Mouse (Mus musculus) MN1 (cell line): ENCODE measurements around the gene Dido1.
A peak's percentile ranks its signal among the peaks of the same experiment; 100 is the strongest.

Experiments
- DNase-seq: peaks from one replicate; pipeline ENCODE4 v3.0.0-alpha.2; 2016; ENCODE audit warnings: low spot score

Dido1 gene

DNA sequence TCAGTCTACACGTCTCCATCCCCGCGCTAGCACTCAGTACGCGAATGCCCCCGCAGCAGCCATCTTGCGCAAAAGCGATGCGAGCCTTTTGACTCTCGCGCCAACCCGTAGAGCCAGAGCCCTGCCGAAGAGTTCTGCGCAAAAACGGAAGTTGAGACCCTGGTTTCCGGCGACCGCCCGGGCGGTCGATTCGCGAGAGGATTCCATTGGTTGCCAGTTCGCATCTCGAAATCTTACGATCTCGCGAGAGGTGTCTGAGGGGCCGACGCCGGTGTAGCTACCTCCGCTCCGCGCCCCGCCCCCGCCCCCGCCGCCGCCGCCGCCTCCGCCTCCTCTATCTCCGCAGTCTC lies at the start of gene Dido1, which contains the start of gene Gid8:
TSS of gene Dido1 (minus strand) at position 77 of the 350 bp plus-strand sequence.
TSS of gene Gid8 (plus strand) at position 195 of the 350 bp plus-strand sequence.
- peak; percentile 99 for DNase-seq

DNA sequence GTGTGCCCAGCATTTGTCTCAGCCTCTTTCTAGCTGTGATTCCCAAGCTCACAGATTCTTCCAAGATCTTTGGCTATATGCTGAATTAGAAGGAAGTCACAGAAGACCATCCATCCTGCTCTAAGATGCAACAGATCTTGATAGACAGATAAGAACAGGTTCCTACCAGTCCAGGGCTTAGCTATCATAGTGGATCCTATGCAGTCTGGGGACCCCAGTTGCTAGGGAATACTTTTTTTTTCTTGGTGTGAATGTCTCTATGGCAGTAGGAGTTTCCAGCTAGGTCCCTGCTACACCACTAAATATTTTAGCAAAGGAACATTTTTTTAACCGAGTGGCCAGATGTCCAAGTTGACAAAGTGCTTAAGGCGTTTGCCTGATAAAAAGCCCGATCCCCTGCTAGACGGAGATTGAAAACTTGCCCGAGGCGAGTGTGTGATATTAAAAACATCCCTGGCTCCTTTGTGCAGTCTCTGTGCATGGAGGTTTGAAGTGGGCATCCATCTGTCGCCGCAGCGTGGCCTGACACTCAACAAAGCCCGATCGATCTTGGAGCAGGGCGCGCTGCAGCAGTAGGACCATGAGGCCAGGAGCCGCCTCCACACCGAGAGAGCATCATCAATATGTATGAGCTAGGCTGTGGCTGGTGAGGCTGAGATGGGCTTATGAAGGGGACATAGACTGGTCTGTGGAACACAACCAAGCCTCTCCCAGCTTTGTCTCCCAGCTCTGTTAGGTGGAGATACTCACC lies 48.9 kb upstream of the Dido1 start:
- DNase-seq: no peak

DNA sequence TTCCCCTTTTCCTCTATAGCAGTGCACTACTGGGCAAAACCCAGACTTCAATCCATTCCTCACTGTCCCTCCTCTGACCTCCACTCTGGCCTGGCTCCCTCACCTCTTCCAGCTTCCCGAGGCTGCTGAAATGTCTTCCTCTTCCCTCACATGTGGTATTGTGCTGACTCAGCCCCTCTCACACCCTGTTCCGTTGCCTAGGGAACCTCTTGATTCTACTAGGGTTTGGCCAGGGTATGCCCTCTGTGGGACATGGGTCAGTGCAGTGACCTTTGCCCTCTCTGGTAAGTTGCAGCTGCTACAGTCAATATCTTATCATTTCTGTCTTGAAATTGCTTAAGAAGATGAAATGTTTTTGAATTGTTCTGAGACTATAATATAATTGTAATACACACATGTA lies 47.0 kb upstream of the Dido1 start:
- DNase-seq: no peak

DNA sequence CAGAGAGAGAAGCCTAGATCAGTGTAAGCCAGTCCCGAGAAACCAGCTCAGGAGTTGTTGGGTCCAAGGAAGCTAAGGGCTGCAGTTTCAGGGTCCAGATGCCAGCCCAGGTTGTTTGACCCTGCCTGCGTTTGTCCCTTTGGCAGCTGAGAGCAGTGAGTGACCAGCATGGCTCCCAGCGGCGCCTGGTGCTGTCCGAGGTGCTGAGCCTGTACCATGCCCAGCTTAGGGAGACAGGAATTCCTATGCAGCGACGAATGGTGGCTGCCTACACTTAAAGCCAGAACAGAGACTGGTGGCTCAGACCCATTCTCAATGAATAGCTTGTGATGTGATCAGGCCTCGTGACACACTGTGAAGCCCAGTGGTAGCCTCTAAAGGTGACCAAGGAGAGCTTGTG lies 46.1 kb upstream of the Dido1 start:
- no peak for DNase-seq

DNA sequence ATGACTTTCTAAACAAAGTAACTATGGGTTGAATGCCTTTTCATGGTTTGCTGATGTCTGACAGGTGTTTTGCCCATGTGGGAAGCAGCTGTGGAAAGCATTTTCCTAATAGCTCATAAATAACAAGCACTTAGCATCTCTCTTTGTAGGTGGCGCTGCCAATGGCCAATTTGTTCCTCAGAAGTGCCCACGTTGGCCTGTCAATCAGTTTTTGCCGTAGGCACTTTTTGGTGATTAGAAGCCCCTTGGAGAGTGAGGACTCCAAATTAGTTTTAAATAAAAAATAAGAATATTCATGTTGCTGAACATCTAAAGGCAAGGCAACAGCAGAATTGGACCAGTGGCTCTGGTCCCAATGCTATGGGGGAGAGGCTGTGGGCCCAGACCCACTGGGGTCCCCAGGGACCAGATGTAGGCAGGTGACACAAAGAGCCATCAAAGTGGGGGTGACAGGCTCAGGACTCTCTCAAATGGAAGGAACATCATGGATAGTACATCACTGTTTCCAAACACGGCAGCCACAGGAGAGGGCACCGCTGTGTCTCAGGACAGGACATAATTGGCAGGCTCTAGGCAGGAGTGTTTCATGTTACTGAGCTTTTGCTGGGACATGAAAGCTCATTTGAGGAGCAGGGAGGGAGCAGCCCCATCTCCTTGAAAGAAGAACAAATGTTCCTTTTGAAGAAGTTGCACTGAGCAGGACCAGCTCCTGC lies 45.3 kb upstream of the Dido1 start:
- no peak for DNase-seq

DNA sequence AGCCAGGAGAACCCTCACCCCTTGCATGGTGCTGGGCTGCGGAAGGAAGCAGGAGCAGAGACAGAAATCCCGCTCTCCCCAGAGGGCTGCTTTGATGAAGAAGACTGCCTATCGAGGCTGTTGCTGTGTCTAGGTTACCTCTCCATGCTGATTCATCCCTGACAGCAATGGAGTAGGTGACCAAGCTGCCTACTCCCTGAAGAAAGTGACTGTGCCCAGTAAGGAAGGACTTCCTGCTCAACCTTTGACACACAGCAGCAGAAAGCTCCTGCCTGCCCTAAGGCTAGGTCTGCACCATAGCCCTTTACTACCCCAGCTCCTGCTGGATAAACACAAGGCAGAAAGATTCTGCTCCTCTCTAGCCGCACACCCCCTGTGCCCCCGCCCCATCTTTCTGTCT lies 39.1 kb upstream of the Dido1 start:
- no peak for DNase-seq

DNA sequence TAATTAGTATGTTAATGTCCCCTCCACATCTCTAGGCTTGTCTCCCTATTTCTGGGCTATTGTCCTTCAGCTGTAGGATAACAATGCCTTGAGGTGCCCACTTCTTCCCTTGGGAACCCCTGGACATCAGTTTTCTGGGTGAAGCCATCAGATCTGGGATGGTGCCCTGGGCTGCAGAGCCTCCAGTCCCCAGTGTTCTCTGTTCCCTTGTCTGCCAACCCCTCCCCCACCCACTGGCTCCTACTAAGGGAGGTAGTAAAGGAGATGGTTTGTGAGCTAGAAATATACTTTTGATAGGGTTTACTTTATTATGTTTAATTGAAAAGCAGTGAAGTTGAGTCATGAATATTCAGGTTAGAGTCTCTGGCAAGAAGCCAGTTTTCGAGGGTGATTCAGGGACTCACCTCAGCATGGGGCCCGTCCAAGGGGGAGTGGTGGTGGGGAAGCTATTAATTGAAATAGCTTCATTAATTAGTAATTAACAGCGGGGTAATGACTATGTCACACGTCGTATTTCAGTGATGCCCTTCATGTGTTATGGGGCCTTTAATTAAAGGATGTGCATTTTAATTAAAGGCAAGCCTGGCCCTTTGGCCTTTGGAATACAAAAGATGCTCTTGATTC lies 36.9 kb upstream of the Dido1 start:
- no peak for DNase-seq

DNA sequence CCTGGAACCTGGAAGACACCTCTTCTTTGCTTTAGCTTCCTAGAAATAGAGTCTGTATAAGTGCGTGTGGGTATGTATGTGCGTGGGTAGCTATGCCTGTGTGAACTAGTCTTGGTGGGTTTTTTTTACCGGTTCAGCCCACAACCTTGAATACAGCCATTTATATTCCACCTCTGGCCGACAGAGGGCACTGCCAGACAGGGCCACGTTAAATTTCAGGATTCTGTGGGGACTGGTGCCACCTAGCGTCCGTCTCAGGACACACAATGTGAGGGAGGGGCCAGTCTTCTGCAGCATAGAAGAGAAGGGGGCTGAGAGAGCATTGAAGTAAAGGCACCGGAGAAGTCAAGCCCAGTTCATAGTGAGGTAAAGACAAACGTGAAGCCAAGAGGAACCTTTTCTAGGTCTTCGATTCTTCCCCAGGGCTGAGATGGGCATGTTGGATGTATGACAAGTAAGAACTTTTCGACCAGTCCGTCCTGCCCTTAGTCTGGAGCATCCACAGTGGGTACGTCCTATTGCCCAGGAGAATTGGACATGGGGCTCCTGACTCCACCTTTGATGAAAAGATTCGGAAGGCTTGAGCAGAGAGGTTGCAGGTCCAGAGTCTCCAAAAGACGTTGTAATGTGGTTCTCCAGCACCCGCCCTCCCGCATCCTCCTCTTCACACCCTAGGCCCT lies 35.6 kb upstream of the Dido1 start:
- peak; percentile 91 for DNase-seq

DNA sequence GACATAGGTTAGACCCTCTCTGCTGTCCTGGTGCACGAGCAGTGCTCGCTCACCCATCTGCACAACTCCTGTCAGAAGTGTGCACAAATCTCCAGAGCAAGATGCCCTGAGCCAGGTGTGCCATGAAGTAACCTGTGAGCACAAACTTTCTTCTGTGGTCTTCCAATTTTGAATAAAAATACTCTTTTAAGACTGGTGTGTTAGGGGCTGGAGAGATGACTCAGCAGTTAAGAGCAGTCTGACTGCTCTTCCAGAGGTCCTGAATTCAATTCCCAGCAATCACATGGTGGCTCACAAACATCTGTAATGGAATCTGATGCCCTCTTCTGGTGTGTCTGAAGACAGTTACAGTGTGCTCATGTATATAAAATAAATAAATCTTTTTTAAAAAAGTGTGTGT lies 33.5 kb upstream of the Dido1 start:
- DNase-seq: no peak

DNA sequence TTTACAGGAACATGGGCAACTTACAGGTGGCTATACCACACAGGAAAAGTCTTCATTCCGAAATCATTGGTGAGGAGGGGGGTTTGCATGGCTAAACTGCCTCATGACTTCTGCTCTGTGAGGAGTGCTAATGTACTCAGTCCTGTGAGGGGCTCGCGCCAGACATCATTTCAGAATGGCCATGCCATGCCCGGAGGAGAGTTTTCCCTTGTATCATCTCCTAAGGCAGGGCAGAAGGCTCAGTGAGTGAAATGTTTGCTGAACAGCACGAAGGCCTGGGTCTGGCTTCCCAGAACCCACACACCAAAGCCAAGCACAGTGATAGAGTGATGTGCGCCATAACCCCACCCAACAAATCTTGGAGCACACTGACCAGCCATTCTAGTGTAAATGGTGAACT lies 33.0 kb upstream of the Dido1 start:
- no peak for DNase-seq

DNA sequence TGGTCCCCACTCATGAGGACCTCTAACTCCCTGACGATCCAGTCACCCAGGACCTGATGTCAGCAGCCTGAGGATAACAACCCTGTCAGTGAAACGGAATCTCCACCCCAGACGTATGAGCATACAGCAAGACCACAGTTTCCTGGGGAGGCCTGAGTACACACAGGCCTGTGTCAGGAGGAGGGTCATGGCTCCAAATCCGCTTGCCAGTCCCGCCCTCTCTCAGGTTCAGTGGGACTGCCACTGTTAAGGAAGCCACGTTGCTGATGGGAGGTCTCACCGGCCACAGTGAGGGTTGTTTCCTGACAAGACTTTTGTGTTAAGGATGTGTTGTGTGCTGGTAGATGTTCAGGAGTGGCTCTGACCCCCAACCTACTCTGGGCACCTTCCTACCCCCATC lies 31.6 kb upstream of the Dido1 start:
- DNase-seq: no peak

DNA sequence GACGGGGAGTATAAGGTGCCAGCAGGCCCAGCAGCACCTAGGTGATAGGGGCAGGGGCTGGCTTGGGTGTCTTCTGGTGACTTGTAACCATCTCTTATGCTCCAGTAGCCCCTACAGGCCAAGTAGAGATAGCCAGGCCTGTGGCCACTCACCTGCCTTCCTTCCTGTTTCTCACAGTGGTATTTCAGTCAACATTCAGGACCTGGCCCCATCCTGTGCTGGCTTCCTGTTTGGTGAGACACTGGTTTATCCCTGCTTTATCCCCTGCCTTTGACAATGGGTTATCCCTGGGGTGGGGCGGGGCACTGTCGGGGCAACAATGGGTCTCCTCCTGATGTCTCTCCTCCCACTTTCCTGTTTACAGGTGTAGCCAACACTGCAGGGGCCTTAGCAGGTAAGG lies 30.6 kb upstream of the Dido1 start:
- DNase-seq: no peak

DNA sequence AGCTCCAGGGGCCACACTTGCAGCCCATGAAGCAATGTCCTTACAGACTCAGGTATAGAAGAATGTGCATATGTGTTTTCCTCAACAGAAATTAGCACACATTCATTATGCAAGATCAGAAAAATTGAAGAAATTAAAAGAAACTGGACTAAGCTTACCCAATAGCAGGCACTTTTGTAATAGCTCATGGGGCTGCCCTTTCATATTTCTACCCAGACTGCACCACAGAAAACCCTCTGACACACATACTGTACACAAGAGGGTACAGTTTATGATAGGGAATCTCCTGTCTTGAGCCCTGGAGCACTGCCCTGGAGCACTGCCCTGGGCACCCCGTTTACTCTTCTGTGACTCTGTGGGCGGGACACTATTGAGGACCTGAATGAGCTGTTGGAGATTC lies 28.2 kb upstream of the Dido1 start:
- DNase-seq: no peak

DNA sequence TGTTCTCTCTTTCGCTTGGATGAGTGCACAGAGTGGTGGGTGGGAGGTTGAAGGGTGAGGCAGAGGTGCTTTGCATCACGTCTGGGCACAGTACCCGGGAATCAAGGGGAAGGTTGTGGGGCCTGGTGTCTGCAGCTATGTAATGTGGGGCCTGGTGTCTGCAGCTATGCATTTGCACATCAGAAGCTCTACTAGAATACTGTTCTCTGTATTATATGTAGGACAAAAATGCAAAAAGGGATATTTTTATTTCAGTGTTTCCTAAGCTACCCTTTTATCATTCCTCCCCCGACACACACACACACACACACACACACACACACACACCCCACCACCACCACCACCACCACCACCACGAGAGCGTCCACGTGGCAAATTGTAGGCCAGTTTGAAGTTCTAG lies 25.4 kb upstream of the Dido1 start:
- DNase-seq: no peak

DNA sequence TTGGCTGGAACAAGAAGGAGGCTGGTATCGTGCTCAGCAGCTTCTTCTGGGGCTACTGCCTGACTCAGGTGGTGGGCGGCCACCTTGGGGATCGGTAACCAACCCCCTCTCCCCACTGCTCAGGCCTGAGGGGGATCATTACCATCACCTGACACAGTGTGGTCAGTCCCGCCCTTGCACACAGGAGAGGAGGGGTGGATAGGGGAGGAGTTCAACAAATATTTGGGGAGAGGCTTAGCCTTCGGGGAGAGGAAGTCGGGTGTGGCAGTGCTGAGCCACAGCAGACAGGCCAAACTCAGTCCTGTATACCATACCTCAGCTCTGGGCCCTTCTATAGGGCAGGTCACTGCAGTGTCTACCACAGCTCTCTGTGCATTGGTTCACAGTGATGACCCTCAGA lies 22.2 kb upstream of the Dido1 start:
- no peak for DNase-seq

DNA sequence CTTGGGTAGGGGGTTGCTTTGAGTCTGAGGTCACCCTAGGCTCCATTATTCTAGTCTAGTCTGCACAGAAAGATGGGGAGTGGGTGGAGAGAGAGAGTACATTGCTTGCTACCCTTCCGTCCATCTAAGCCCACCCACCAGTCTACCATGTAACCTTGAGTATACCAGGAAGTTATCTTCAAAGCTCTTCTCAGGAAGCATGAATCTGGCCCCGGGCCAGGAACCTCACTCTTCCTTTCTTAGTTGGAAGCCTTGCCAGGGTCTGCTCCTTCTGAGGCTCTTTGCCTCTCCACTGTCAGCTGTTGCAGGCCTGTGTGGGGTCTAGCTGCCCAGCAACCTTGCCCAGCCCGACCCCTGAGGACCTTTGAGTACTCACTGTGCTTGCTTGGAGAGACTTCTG lies 21.2 kb upstream of the Dido1 start:
- DNase-seq: no peak

DNA sequence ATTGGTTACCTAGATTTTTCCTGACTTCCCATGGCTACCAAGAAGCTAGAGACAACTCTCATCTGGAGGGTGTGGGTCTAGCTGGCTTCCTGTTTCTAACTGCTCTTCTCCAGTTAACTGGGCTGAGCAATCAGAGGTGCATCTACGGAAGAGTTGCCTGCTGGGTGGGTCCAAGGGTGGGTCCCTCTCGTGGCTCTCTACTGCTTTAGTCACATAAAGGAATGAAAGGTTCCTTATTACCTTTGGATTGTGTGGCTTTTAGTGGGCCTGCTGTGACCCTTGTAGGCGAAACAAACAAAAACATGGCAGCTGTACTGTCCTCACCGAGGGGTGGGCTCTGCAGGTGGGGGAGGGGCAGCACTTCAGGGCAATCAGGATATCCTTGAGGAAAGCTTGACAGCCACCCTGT lies 17.8 kb upstream of the Dido1 start:
- no peak for DNase-seq

DNA sequence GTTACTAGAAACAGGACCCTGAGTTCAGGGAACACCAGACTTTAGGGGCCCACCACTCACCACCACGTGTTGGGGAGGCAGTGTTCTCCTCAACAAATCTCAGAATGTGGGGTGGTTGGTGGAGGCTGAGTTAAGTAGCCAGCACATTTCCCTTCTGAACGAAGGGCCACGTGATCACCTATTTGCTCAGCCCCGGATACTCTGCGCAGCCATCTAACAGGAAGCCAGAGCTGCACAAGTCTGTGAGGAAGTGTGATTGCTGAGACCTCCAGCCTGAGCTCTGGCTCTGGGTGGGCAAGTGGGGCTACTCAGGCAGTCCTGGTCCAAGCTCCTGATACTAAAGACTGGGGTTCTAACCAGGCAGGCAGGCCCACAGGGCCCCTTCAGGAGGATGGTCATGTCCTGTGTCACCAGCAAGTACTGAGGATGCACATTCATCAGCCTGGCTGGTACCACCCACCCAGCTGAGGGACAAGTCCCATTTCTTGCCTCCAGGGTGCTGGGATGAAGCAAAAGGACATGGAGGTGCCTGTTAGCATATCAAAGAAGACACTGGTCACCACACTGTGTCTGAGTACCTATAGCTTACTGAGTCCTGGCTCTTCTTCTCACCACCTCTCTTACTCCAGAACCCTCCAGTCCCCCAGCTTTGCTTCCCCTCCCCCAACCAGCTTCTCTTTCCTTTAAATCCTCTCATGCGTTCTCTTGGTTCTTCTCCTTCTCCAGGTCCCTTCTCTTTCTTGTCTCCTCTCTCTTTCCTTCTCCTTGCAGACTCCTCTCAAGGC lies 17.1 kb upstream of the Dido1 start:
- no peak for DNase-seq

DNA sequence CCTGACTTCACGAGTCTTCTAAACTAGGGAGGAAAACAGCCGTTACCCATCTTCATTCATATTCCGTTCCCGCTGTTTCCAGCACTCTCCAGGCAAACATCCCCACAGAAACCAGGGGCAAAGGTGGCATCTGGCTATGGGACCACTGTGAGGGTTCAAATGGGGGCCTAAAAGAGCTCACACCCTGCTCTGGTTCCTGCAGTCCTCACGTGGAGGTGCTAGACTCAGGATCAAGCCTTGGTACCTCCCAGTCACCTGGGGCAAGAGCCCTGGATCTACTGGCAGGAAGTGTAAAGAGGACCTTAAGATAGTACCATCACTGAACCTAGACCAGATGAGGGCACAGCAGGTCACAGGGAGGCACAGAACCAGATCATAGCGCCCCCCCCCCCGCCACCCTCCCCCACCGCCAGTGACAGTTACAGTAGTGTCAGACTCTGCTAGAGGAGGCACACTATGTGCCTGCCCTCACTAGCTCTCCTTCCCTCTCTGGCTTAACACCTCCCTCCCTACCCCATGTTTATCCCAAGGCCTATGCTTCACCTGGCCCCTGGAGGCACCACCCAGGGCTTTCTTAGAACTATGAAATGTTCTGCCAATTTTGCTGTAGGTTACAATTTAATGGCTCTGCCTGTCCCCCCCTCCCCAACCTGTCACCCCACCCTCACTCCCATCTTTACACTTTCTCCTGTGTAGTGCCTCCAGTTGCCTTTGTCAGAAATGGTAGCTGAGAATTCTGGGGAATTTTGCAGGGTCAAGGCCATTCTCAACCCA lies 16.2 kb upstream of the Dido1 start:
- DNase-seq: no peak

DNA sequence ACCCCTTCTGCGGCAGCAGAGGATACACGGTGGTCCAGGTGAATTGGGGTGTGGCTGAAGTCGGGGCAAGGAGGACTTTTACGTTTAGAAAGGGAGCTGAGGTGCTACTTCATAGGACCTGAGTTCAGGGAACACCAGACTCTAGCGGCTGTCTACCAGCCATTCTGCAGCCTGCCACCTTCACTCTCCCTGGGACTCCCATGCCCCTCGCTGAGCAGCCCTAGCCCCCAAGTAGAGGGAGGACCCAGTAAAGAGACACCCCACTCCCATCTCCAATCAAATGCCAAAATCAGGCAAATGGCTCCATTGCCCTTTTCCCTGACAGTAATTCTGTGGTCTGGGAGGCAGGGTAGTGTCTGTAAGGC lies 15.6 kb upstream of the Dido1 start:
- no peak for DNase-seq
